Mouse (Mus musculus): Measurements from ENCODE around the gene Eya4. TPM values are rescaled to one million over a fixed set of nuclear protein-coding genes. Genes with fewer than 3 reads are reported as not detected.

Eya4 gene
- total RNA-seq, 2 experiments from 2014 or later = not detected

- no peak for ATAC-seq (replicated peaks; ENCODE audit: poor library complexity)
Measured at GRCm38 (mm10) chr10:23235405-23235804, 115.2 kb downstream of the Eya4 start.

GRCm38 (mm10) chr10:23233425-23233824, 117.2 kb downstream of the Eya4 start:
- ATAC-seq (replicated peaks; ENCODE audit: poor library complexity) = no peak

GRCm38 (mm10) chr10:23230863-23231262, 119.7 kb downstream of the Eya4 start:
- ATAC-seq (replicated peaks; ENCODE audit: poor library complexity) = no peak

- no peak for ATAC-seq (replicated peaks; ENCODE audit: poor library complexity)
Measured at GRCm38 (mm10) chr10:23223336-23223735, 127.2 kb downstream of the Eya4 start.

- ATAC-seq (replicated peaks; ENCODE audit: poor library complexity) = no peak
Measured at GRCm38 (mm10) chr10:23220432-23220831, 130.2 kb downstream of the Eya4 start.

GRCm38 (mm10) chr10:23216815-23217214, 133.8 kb downstream of the Eya4 start:
- no peak for ATAC-seq (replicated peaks; ENCODE audit: poor library complexity)

GRCm38 (mm10) chr10:23211381-23211780, 139.2 kb downstream of the Eya4 start:
- ATAC-seq (replicated peaks; ENCODE audit: poor library complexity) = no peak

GRCm38 (mm10) chr10:23203885-23204284, 146.7 kb downstream of the Eya4 start:
- ATAC-seq (replicated peaks; ENCODE audit: poor library complexity) = no peak

- no peak for ATAC-seq (replicated peaks; ENCODE audit: poor library complexity)
Measured at GRCm38 (mm10) chr10:23203144-23203838, 147.3 kb downstream of the Eya4 start.

GRCm38 (mm10) chr10:23202591-23202990, 148.0 kb downstream of the Eya4 start:
- ATAC-seq (replicated peaks; ENCODE audit: poor library complexity) = no peak

- no peak for ATAC-seq (replicated peaks; ENCODE audit: poor library complexity)
Measured at GRCm38 (mm10) chr10:23198251-23198650, 152.3 kb downstream of the Eya4 start.

- no peak for ATAC-seq (replicated peaks; ENCODE audit: poor library complexity)
Measured at GRCm38 (mm10) chr10:23196336-23196735, 154.2 kb downstream of the Eya4 start.

GRCm38 (mm10) chr10:23195337-23195736, 155.2 kb downstream of the Eya4 start:
- no peak for ATAC-seq (replicated peaks; ENCODE audit: poor library complexity)

GRCm38 (mm10) chr10:23189836-23190235, 160.8 kb downstream of the Eya4 start:
- ATAC-seq (replicated peaks; ENCODE audit: poor library complexity) = no peak

GRCm38 (mm10) chr10:23185391-23185790, 165.2 kb downstream of the Eya4 start:
- no peak for ATAC-seq (replicated peaks; ENCODE audit: poor library complexity)

- ATAC-seq (replicated peaks; ENCODE audit: poor library complexity) = no peak
Measured at GRCm38 (mm10) chr10:23181572-23182493, 168.8 kb downstream of the Eya4 start.

- ATAC-seq (replicated peaks; ENCODE audit: poor library complexity) = no peak
Measured at GRCm38 (mm10) chr10:23179285-23179684, 171.3 kb downstream of the Eya4 start.

GRCm38 (mm10) chr10:23177347-23178046, 173.1 kb downstream of the Eya4 start:
- ATAC-seq (replicated peaks; ENCODE audit: poor library complexity) = no peak

GRCm38 (mm10) chr10:23176666-23177346, 173.8 kb downstream of the Eya4 start:
- ATAC-seq (replicated peaks; ENCODE audit: poor library complexity) = peak; percentile 54; the same call in 1 of the 2 replicates

GRCm38 (mm10) chr10:23171541-23171940, 179.0 kb downstream of the Eya4 start:
- ATAC-seq (replicated peaks; ENCODE audit: poor library complexity) = no peak
